Mouse (Mus musculus): ENCODE results near the gene Cers6. TPM values are rescaled to one million over a fixed set of nuclear protein-coding genes. Genes with fewer than 3 reads are reported as not detected.
A peak's percentile ranks its signal among the peaks of the same experiment; 100 is the strongest.

The Cers6 gene
- polyA plus RNA-seq, 1 experiment from 2014 or later, result 28.8 TPM

- WGBS, result 71% methylated on average over 12 of the region's 12 CpGs
- DNase-seq (ENCODE audit: low spot score), result no peak
- H3K27ac ChIP-seq, result no peak overlapping the region
- no peaks in the 10 kb centered on the region for H3K27me3 ChIP-seq (ENCODE audit: insufficient read depth, poor library complexity, severe bottlenecking)
- no peak overlapping the region for H3K4me3 ChIP-seq
- H3K36me3 ChIP-seq, result no peaks in the 10 kb centered on the region
- no peaks in the 10 kb centered on the region for H3K9me3 ChIP-seq
- H3K4me1 ChIP-seq, result peaks cover 22% of the 10 kb centered on the region
These were observed 50.6 kb downstream of the Cers6 start for GRCm38 (mm10) chr2:68911587-68912483.

GRCm38 (mm10) chr2:68915742-68916141, 54.5 kb downstream of the Cers6 start:
- Histone ChIP-seq H3K36me3 (no peaks in the 10 kb centered on the region), H3K9me3 (no peaks in the 10 kb centered on the region)

GRCm38 (mm10) chr2:68916299-68916698, 55.1 kb downstream of the Cers6 start:
- Histone ChIP-seq H3K4me3 (no peak overlapping the region), H3K9me3 (no peaks in the 10 kb centered on the region), H3K27ac (no peak overlapping the region), H3K27me3 (ENCODE audit: insufficient read depth, poor library complexity, severe bottlenecking) (no peaks in the 10 kb centered on the region), H3K4me1 (peaks cover 9% of the 10 kb centered on the region; the same call in 1 of the 2 replicates), H3K36me3 (no peaks in the 10 kb centered on the region)
- DNase-seq (ENCODE audit: low spot score), result no peak
- WGBS, result 88% methylated on average over 3 of the region's 3 CpGs

More at GRCm38 (mm10) chr2:68915742-68916141, 54.5 kb downstream of the Cers6 start:
- Histone ChIP-seq H3K27ac (no peak overlapping the region), H3K4me1 (peaks cover 9% of the 10 kb centered on the region; the same call in 1 of the 2 replicates), H3K4me3 (no peak overlapping the region), H3K27me3 (ENCODE audit: insufficient read depth, poor library complexity, severe bottlenecking) (no peaks in the 10 kb centered on the region)
- DNase-seq (ENCODE audit: low spot score), result no peak

- Histone ChIP-seq H3K27ac (no peak overlapping the region), H3K27me3 (ENCODE audit: insufficient read depth, poor library complexity, severe bottlenecking) (no peaks in the 10 kb centered on the region), H3K4me1 (peaks cover 3% of the 10 kb centered on the region; the same call in 1 of the 2 replicates), H3K36me3 (no peaks in the 10 kb centered on the region), H3K4me3 (no peak overlapping the region), H3K9me3 (no peaks in the 10 kb centered on the region)
- DNase-seq (ENCODE audit: low spot score), result no peak
These were observed 55.8 kb downstream of the Cers6 start for GRCm38 (mm10) chr2:68917010-68917409.

- Histone ChIP-seq H3K9me3 (no peaks in the 10 kb centered on the region), H3K27me3 (ENCODE audit: insufficient read depth, poor library complexity, severe bottlenecking) (no peaks in the 10 kb centered on the region), H3K4me1 (no peaks in the 10 kb centered on the region), H3K36me3 (no peaks in the 10 kb centered on the region), H3K27ac (no peak overlapping the region), H3K4me3 (no peak overlapping the region)
- 82% methylated on average over 4 of the region's 4 CpGs for WGBS
- no peak for DNase-seq (ENCODE audit: low spot score)
These were observed 56.3 kb downstream of the Cers6 start for GRCm38 (mm10) chr2:68917524-68917923.

GRCm38 (mm10) chr2:68924344-68924743, 63.1 kb downstream of the Cers6 start:
- no peaks in the 10 kb centered on the region for H3K4me1 ChIP-seq
- no peak overlapping the region for H3K4me3 ChIP-seq
- DNase-seq (ENCODE audit: low spot score), result no peak
- H3K27ac ChIP-seq, result no peak overlapping the region
- 90% methylated on average over 9 of the region's 9 CpGs for WGBS
- no peaks in the 10 kb centered on the region for H3K36me3 ChIP-seq
- no peaks in the 10 kb centered on the region for H3K27me3 ChIP-seq (ENCODE audit: insufficient read depth, poor library complexity, severe bottlenecking)
- no peaks in the 10 kb centered on the region for H3K9me3 ChIP-seq

- 81% methylated on average over 6 of the region's 6 CpGs for WGBS
- Histone ChIP-seq H3K36me3 (no peaks in the 10 kb centered on the region), H3K27ac (no peak overlapping the region), H3K4me3 (no peak overlapping the region), H3K27me3 (ENCODE audit: insufficient read depth, poor library complexity, severe bottlenecking) (no peaks in the 10 kb centered on the region), H3K4me1 (no peaks in the 10 kb centered on the region), H3K9me3 (no peaks in the 10 kb centered on the region)
- DNase-seq (ENCODE audit: low spot score), result no peak
These were observed 64.3 kb downstream of the Cers6 start for GRCm38 (mm10) chr2:68925542-68925941.

GRCm38 (mm10) chr2:68926913-68927790, 65.9 kb downstream of the Cers6 start:
- H3K4me3 ChIP-seq, result no peak overlapping the region
- H3K36me3 ChIP-seq, result no peaks in the 10 kb centered on the region
- DNase-seq (ENCODE audit: low spot score), result no peak
- peaks cover 4% of the 10 kb centered on the region; the same call in 1 of the 2 replicates for H3K4me1 ChIP-seq
- H3K27ac ChIP-seq, result no peak overlapping the region
- WGBS, result 87% methylated on average over 10 of the region's 10 CpGs
- no peaks in the 10 kb centered on the region for H3K27me3 ChIP-seq (ENCODE audit: insufficient read depth, poor library complexity, severe bottlenecking)
- H3K9me3 ChIP-seq, result no peaks in the 10 kb centered on the region

GRCm38 (mm10) chr2:68932240-68932639, 71.0 kb downstream of the Cers6 start:
- 81% methylated on average over 4 of the region's 4 CpGs for WGBS
- peaks cover 31% of the 10 kb centered on the region for H3K4me1 ChIP-seq
- no peaks in the 10 kb centered on the region for H3K9me3 ChIP-seq
- H3K4me3 ChIP-seq, result no peak overlapping the region
- no peak overlapping the region for H3K27ac ChIP-seq
- DNase-seq (ENCODE audit: low spot score), result no peak
- H3K36me3 ChIP-seq, result peaks cover 2% of the 10 kb centered on the region; the same call in 1 of the 2 replicates
- H3K27me3 ChIP-seq (ENCODE audit: insufficient read depth, poor library complexity, severe bottlenecking), result no peaks in the 10 kb centered on the region

- Histone ChIP-seq H3K4me1 (peaks cover 31% of the 10 kb centered on the region), H3K36me3 (peaks cover 6% of the 10 kb centered on the region; the same call in 1 of the 2 replicates), H3K9me3 (no peaks in the 10 kb centered on the region), H3K27me3 (ENCODE audit: insufficient read depth, poor library complexity, severe bottlenecking) (no peaks in the 10 kb centered on the region), H3K27ac (no peak overlapping the region), H3K4me3 (no peak overlapping the region)
- DNase-seq (ENCODE audit: low spot score), result no peak
- 73% methylated on average over 4 of the region's 4 CpGs for whole genome bisulfite sequencing
These were observed 71.4 kb downstream of the Cers6 start for GRCm38 (mm10) chr2:68932656-68933055.

GRCm38 (mm10) chr2:68934651-68935050, 73.4 kb downstream of the Cers6 start:
- Histone ChIP-seq H3K36me3 (peaks cover 10% of the 10 kb centered on the region; the same call in 1 of the 2 replicates), H3K27ac (peak overlapping the region; percentile 74), H3K9me3 (no peaks in the 10 kb centered on the region), H3K27me3 (ENCODE audit: insufficient read depth, poor library complexity, severe bottlenecking) (no peaks in the 10 kb centered on the region), H3K4me1 (peaks cover 31% of the 10 kb centered on the region), H3K4me3 (peak overlapping the region; percentile 25; the same call in 1 of the 2 replicates)
- 7% methylated on average over 6 of the region's 6 CpGs for WGBS
- DNase-seq (ENCODE audit: low spot score), result peak; percentile 93

GRCm38 (mm10) chr2:68935721-68936294, 74.6 kb downstream of the Cers6 start:
- Histone ChIP-seq H3K4me1 (peaks cover 31% of the 10 kb centered on the region), H3K27me3 (ENCODE audit: insufficient read depth, poor library complexity, severe bottlenecking) (no peaks in the 10 kb centered on the region), H3K9me3 (no peaks in the 10 kb centered on the region), H3K4me3 (no peak overlapping the region), H3K27ac (peak overlapping the region; percentile 74), H3K36me3 (peaks cover 10% of the 10 kb centered on the region; the same call in 1 of the 2 replicates)
- DNase-seq (ENCODE audit: low spot score), result no peak
- 81% methylated on average over 2 of the region's 2 CpGs for WGBS
